Mouse (Mus musculus): ENCODE data around the gene Golim4. TPM values are rescaled to one million over a fixed set of nuclear protein-coding genes. Genes with fewer than 3 reads are reported as not detected.

The Golim4 gene
- polyA plus RNA-seq, 1 experiment from 2014 or later, result 30.3 TPM

DNA sequence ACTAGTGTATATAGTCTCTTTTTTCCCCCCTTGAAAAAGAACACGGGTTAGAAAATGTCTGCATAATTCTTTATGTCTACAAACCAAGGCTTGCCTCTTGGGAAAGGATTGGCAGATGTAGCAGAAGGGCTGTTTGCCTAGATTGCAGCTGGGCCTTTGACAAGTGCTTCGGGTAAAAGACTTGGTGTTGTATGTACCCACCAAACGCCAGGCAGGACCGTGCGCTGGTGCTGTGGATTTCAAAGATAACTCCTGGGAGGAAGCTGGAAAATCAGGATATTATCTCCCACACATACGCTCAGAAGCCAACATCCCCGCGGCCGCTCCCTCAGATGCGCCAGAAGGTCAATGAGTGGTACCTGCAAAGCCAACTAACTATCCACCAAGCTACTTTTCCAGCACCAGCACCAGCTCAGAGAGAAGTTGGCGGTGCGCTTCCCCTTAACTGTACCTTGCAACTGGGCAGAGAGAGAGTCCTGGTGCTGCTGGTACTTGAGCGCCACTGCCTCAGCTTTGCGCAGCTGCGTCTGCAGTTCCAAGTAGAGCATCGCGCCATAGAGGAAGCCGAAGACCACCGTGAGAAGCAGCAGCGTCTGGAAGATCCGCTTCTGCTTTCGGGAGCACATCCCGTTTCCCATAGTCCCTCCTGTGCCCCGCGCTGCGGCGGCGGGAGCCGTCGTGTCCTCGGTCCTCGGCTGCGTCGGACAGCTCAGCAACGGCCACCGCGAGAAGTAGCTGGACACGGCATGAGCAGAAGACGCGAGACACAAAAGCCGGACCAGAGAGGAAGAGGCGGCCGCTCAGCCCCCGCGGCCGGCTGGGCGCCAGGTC, 873 bp downstream of the Golim4 start:
- under 1% methylated on average over 47 of the region's 47 CpGs for WGBS
- no peak for TF ChIP-seq CTCF (IDR thresholded peaks at IDR 0.05; ENCODE audit: low read depth)
- no peaks in the 10 kb centered on the region for H3K36me3 ChIP-seq (ENCODE audit: control insufficient read depth, insufficient read depth)
- H3K9me3 ChIP-seq (ENCODE audit: control insufficient read depth), result no peaks in the 10 kb centered on the region
- peaks cover 12% of the 10 kb centered on the region for H3K4me1 ChIP-seq (replicated peaks; ENCODE audit: control insufficient read depth, insufficient read depth, low read length)
- H3K4me2 ChIP-seq (replicated peaks; ENCODE audit: low read depth), result peak overlapping the region; percentile 92
- H3K27ac ChIP-seq (ENCODE audit: low read depth, low read length), result peak overlapping the region; percentile 87
- no peak for ATAC-seq
- H3K4me3 ChIP-seq (ENCODE audit: low read depth, low read length), result peak overlapping the region; percentile 88
- H3K27me3 ChIP-seq (replicated peaks; ENCODE audit: control insufficient read depth, insufficient read depth, low read length), result no peaks in the 10 kb centered on the region
- peak overlapping the region; percentile 70 for H3K9ac ChIP-seq (ENCODE audit: low read depth, low read length)

DNA sequence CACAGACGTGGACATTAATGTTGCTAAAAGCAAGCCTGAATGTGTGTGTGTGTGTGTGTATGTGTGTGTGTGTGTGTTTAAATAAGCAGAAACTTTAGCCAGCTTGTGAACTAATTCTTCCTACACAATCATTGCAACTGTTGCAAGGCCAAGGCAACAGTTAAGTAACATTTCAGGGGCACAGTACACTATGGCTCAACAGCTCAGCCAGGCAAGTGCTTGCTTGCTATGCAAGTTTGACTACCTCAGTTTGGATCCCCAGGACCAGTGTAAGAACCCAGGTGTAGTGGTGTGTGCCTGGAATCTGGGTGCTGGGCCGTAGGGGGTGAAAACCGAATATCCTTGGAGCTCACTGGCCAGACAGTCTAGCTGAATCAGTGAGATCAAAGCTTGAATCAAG, 2.6 kb downstream of the Golim4 start:
- peaks cover 12% of the 10 kb centered on the region for H3K4me1 ChIP-seq (replicated peaks; ENCODE audit: control insufficient read depth, insufficient read depth, low read length)
- no peak overlapping the region for H3K9ac ChIP-seq (ENCODE audit: low read depth, low read length)
- H3K4me3 ChIP-seq (ENCODE audit: low read depth, low read length), result peak overlapping the region; percentile 88; the same call in 1 of the 2 replicates
- no peak for ATAC-seq
- H3K27ac ChIP-seq (ENCODE audit: low read depth, low read length), result no peak overlapping the region
- H3K9me3 ChIP-seq (ENCODE audit: control insufficient read depth), result no peaks in the 10 kb centered on the region
- no peaks in the 10 kb centered on the region for H3K27me3 ChIP-seq (replicated peaks; ENCODE audit: control insufficient read depth, insufficient read depth, low read length)
- H3K4me2 ChIP-seq (replicated peaks; ENCODE audit: low read depth), result peak overlapping the region; percentile 92
- no peak for TF ChIP-seq CTCF (IDR thresholded peaks at IDR 0.05; ENCODE audit: low read depth)
- H3K36me3 ChIP-seq (ENCODE audit: control insufficient read depth, insufficient read depth), result no peaks in the 10 kb centered on the region
- WGBS, result 50% methylated on average over 3 of the region's 3 CpGs

DNA sequence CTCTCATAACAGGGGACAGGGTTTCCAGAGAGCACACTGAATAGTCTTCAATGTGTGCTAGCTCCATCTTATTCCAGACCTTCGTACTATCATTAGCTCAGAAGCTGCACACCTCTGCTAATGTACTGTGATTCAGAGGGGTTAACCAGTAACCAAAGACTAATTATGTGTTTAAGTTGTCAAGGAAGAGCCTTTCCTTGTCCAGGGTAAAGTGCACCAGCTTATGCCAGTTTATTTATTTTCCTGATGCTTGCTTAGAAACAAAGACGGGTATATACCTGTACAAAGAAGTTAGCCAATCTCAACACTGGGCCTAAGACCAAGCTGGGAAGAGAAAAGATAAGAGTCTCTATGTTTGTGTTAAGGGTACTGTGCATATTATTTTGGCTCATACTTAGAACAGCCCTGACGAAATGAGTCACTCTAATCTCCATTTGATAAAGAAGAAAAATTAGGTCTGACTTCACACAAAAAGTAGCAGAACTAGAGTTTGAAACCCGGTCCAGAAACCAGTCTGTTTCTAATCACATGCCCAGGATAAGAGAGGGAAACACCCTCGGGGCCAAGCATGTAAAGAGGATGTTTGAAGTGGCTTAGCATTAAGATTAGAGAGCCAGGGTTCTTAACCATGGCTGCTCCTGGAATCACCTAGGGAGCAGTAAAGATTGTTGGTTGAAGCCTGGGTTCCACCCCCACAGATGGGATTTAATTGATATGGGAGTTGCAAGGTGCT, 4.3 kb downstream of the Golim4 start:
- Histone ChIP-seq H3K4me2 (replicated peaks; ENCODE audit: low read depth) (peak overlapping the region; percentile 45), H3K36me3 (ENCODE audit: control insufficient read depth, insufficient read depth) (no peaks in the 10 kb centered on the region), H3K27me3 (replicated peaks; ENCODE audit: control insufficient read depth, insufficient read depth, low read length) (no peaks in the 10 kb centered on the region), H3K9ac (ENCODE audit: low read depth, low read length) (no peak overlapping the region), H3K4me1 (replicated peaks; ENCODE audit: control insufficient read depth, insufficient read depth, low read length) (peaks cover 12% of the 10 kb centered on the region), H3K9me3 (ENCODE audit: control insufficient read depth) (no peaks in the 10 kb centered on the region), H3K27ac (ENCODE audit: low read depth, low read length) (peak overlapping the region; percentile 64), H3K4me3 (ENCODE audit: low read depth, low read length) (no peak overlapping the region)
- ATAC-seq, result peak; percentile 73
- WGBS, result 31% methylated on average over 5 of the region's 5 CpGs
- TF ChIP-seq CTCF (IDR thresholded peaks at IDR 0.05; ENCODE audit: low read depth), result no peak

DNA sequence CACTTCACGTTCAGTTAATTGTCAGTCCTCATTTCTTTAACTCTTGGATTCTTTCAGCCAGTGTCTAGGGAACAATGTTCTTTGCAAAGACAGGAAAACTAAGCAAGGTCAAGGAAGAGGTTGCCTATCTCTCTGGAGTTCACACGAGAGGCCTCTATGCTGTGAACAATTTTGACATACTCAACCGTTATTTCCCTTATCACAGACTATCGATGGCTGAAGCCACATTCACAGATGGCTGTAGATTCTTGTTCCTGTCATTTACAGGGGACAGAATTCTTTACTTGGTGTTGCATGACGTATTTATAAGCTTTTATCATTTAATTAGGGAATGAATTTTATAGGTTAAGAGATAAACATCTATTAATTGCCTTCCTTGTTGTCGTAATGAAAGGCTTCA, 5.9 kb downstream of the Golim4 start:
- TF ChIP-seq CTCF (IDR thresholded peaks at IDR 0.05; ENCODE audit: low read depth), result no peak
- WGBS, result 63% methylated on average over 6 of the region's 6 CpGs
- Histone ChIP-seq H3K4me2 (replicated peaks; ENCODE audit: low read depth) (no peak overlapping the region), H3K9me3 (ENCODE audit: control insufficient read depth) (no peaks in the 10 kb centered on the region), H3K36me3 (ENCODE audit: control insufficient read depth, insufficient read depth) (no peaks in the 10 kb centered on the region), H3K4me3 (ENCODE audit: low read depth, low read length) (no peak overlapping the region), H3K4me1 (replicated peaks; ENCODE audit: control insufficient read depth, insufficient read depth, low read length) (peaks cover 12% of the 10 kb centered on the region), H3K27ac (ENCODE audit: low read depth, low read length) (no peak overlapping the region), H3K27me3 (replicated peaks; ENCODE audit: control insufficient read depth, insufficient read depth, low read length) (no peaks in the 10 kb centered on the region), H3K9ac (ENCODE audit: low read depth, low read length) (no peak overlapping the region)
- ATAC-seq, result no peak

DNA sequence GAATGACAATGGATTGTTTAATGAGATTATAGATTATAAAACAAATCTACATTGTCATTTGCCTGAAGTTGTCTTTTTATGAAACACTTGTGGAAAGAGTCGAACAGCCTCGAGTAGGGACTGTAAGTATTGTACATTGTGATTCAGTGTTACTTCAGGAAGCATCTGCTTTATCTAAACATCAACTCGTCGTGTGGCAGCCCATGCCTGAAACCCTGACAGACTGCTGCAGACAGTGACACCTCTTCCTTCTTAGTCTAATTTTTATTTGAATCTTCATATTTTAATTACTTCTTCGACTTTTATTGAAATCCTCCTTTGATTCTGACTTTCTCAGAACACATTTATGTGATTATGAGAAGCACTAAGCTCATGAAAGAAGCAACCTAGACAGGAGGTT, 7.4 kb downstream of the Golim4 start:
- ATAC-seq, result no peak
- Histone ChIP-seq H3K9me3 (ENCODE audit: control insufficient read depth) (no peaks in the 10 kb centered on the region), H3K27ac (ENCODE audit: low read depth, low read length) (no peak overlapping the region), H3K4me2 (replicated peaks; ENCODE audit: low read depth) (no peak overlapping the region), H3K36me3 (ENCODE audit: control insufficient read depth, insufficient read depth) (no peaks in the 10 kb centered on the region), H3K4me1 (replicated peaks; ENCODE audit: control insufficient read depth, insufficient read depth, low read length) (peaks cover 4% of the 10 kb centered on the region; the same call in 1 of the 2 replicates), H3K27me3 (replicated peaks; ENCODE audit: control insufficient read depth, insufficient read depth, low read length) (no peaks in the 10 kb centered on the region), H3K4me3 (ENCODE audit: low read depth, low read length) (no peak overlapping the region), H3K9ac (ENCODE audit: low read depth, low read length) (no peak overlapping the region)
- TF ChIP-seq CTCF (IDR thresholded peaks at IDR 0.05; ENCODE audit: low read depth), result no peak
- WGBS, result 57% methylated on average over 5 of the region's 5 CpGs

DNA sequence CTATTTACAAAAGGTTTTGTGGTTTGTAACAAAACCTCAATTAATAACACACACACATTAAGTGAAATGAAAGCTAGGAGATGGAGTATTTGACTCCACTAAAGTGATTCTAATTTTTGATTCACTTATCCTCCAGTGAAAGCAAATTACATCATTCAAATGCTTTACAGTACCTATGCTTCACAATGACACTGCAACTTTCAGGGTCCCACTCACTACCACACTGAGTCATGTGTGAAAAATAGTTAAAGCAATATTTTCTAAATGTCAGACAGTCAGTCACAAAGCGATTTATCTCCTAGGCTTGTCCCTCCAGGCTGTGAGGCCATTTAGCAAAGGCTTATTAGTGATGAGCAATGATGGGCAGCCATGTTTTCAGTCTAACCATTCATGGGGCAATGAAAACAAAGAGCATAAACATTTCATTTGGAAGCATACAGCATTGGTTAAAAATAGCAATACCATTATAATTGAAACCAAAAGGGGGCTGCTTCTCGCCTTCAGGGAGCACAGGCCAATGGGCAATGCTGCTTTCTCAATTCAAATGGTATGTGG, 8.1 kb downstream of the Golim4 start:
- Histone ChIP-seq H3K4me3 (ENCODE audit: low read depth, low read length) (no peak overlapping the region), H3K27ac (ENCODE audit: low read depth, low read length) (no peak overlapping the region), H3K36me3 (ENCODE audit: control insufficient read depth, insufficient read depth) (no peaks in the 10 kb centered on the region), H3K4me2 (replicated peaks; ENCODE audit: low read depth) (no peak overlapping the region), H3K9ac (ENCODE audit: low read depth, low read length) (no peak overlapping the region), H3K4me1 (replicated peaks; ENCODE audit: control insufficient read depth, insufficient read depth, low read length) (peaks cover 4% of the 10 kb centered on the region), H3K27me3 (replicated peaks; ENCODE audit: control insufficient read depth, insufficient read depth, low read length) (no peaks in the 10 kb centered on the region), H3K9me3 (ENCODE audit: control insufficient read depth) (no peaks in the 10 kb centered on the region)
- WGBS, result 88% methylated on average over 2 of the region's 2 CpGs
- TF ChIP-seq CTCF (IDR thresholded peaks at IDR 0.05; ENCODE audit: low read depth), result no peak
- no peak for ATAC-seq

Measured in intestine, postnatal 0 days (tissue).